Mouse (Mus musculus): ENCODE measurements around the gene Slf2.

DNA sequence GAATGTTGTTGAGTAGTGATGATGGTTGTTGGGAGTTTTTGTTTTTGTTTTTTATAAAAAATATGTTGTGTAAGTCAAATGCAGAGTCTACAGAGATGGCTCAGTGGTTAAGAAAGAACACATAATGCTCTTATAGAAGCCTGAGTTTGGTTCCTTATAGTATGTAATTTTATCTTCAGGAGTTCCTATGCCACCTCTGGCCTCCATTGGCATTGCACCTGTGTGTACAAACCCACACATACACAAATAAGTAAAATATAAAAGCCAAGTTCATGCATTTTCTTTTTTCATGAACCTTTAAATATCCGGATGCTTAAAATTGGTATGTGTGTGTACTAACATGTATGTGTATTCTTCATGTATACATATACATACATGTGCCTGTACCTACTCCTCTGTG lies 35.0 kb downstream of the Slf2 start:
- no peak for TF ChIP-seq POLR2A (IDR thresholded peaks at IDR 0.05; ENCODE audit: control insufficient read depth in 1 of 2, insufficient read depth in 1 of 2, low read depth in 1 of 2, low read length in 2 of 2, poor library complexity in 1 of 2)
- peak in 2 of 3 experiments; percentile 34 to 48; a peak in 4 of 6 replicates for TF ChIP-seq CTCF (IDR thresholded peaks at IDR 0.05 in 2 of 3, conservative IDR thresholded peaks at IDR 0.05 in 1 of 3; ENCODE audit: control insufficient read depth in 1 of 3, insufficient read depth in 1 of 3, low read depth in 2 of 3, low read length in 3 of 3, poor library complexity in 1 of 3, severe bottlenecking in 1 of 3)

Data from MEL (cell line).